Mouse (Mus musculus) liver, adult 2 months (tissue): ENCODE measurements at regions not wholly inside any gene's neighbourhood (a gene's known extent, or its start where the extent isn't known, plus 50 kb on each side); places are given as distances from the start of the nearest gene placed in this dataset.

Source experiments
- CTCF ChIP-seq: fragments of 200-500 bp; IDR thresholded peaks from 2 replicates; pipeline ENCODE4 v1.5.1; 2011; ENCODE audit warnings: low read depth, low read length, control low read depth
- POLR2A ChIP-seq: fragments of 200-500 bp; IDR thresholded peaks from 2 replicates; pipeline ENCODE4 v1.6.1; 2011; ENCODE audit warnings: low read length, control low read depth; ENCODE audit not compliant: insufficient read depth; ENCODE audit errors: extremely low read depth

GRCm38 (mm10) chr10:37739024-37739423 is 600.3 kb upstream of the Marcks start:
- TF ChIP-seq CTCF: no peak
- TF ChIP-seq POLR2A: no peak
